Mouse (Mus musculus) embryonic stem cell, embryonic (primary cell): ENCODE measurements around the gene Fstl1.

Experiments
- CTCF ChIA-PET, 4 experiments: fragments of 300-600 bp in 2 of 4; fragments of 350-600 bp in 2 of 4; sonication (Branson Sonifier 250); formaldehyde crosslinking; loops; one replicate each; lab custom pipeline; 2022; ENCODE audit warnings: inconsistent platforms in 2 of 4; lab: Charles Lee
- POLR2A ChIA-PET, 4 experiments: fragments of 300-600 bp in 2 of 4; fragments of 350-600 bp in 2 of 4; sonication (Branson Sonifier 250); formaldehyde crosslinking; loops; one replicate each; lab custom pipeline; 2022; ENCODE audit warnings: antibody characterized with exemption in 4 of 4, inconsistent platforms in 1 of 4; lab: Charles Lee

The Fstl1 gene

GRCm38 (mm10) chr16:37845202-37845925 lies 68.7 kb downstream of the Fstl1 start:
- CTCF ChIA-PET = interaction anchor here in 1 of 4 experiments (1.1 kb wide), 1 partner anchor 163 kb away, joined by 3 read pairs; no protein-coding TSS in a partner anchor
- POLR2A ChIA-PET = interaction anchor here in 1 of 4 experiments (0.7 to 1.5 kb wide), 2 partner anchors 23 to 300 kb away, joined by 3 to 4 read pairs; partner anchors contain the start of gene Lrrc58

- CTCF ChIA-PET = no interaction called here
- POLR2A ChIA-PET = no interaction called here
These were observed 70.4 kb downstream of the Fstl1 start for GRCm38 (mm10) chr16:37847081-37847480.

GRCm38 (mm10) chr16:37851366-37851765 lies 74.7 kb downstream of the Fstl1 start:
- ChIA-PET POLR2A (no interaction called here), CTCF (no interaction called here)

GRCm38 (mm10) chr16:37853279-37853678 lies 76.6 kb downstream of the Fstl1 start:
- CTCF ChIA-PET = no interaction called here
- POLR2A ChIA-PET = interaction anchor here in 2 of 4 experiments (0.5 to 2.3 kb wide), 4 partner anchors 15 to 46 kb away, joined by 3 to 13 read pairs (median 6); partner anchors contain the start of gene Lrrc58 (in 1 of the 2)

DNA sequence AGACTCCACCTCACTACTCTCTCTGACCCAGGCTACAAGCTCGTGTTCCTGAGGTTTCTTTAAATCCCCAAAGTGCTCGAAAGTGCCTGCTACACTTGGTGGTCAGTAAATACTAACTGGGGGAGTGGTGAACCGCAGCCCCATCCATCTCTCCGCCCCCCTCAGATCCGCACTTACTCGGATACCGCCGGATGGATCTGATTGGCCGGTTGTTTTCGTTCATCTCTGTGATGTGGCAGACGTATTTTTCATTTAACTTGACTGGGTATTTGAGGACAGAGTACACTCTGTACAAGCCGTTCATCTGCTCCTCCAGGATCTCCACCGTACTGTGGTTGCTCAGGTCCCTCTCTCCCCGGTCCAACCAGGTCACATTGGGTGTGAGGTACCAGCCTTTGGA lies 77.4 kb downstream of the Fstl1 start:
- POLR2A ChIA-PET = interaction anchor here in 2 of 4 experiments (0.7 to 2.3 kb wide), 4 partner anchors 14 to 40 kb away, joined by 3 to 13 read pairs (median 4); partner anchors contain the start of gene Lrrc58 (in 2 of the 2)
- CTCF ChIA-PET = no interaction called here

DNA sequence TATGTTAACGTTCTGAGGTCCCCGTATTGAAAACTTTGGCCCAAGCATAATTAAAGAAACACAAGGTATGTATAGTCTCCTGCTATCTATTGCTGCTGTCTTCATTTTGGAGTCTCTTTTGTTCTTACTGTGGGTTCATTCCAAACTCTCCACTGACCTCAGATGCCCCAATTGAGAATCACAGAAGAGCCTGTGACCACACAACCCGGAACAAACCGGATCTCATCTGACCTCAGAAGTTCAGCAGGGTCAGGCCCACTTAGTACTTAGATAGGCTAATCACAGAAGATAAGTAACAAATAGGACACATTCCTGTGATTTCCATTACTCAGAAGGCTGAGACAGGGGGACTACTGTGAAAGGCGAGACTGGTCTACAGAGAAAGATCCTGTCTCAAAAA lies 77.9 kb downstream of the Fstl1 start:
- ChIA-PET CTCF (no interaction called here), POLR2A (no interaction called here)

DNA sequence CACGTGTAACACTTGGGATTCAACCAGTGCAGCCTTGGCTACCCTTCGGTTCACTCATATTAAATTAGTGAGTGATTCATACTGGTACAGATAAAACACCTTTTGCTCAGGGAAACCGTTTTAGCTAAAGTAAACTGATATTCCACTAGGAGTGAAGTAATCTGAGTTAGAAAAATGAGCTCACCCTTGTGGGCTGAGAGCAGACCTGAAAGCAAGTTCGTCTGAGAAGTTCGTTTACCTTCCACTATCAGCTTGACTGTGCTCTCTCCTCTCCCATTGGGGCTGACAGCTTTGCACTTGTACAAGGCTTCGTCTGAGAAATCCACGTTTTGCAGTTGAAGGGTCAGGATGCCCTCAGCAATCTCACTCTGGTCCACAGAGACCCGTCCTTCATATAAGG lies 78.9 kb downstream of the Fstl1 start:
- ChIA-PET CTCF (no interaction called here), POLR2A (interaction anchor here in 2 of 4 experiments (0.7 to 2.9 kb wide), 2 partner anchors 13 kb away, joined by 3 to 12 read pairs; partner anchors contain the start of gene Lrrc58 (in 1 of the 2))

- CTCF ChIA-PET = interaction anchor here in 1 of 4 experiments (0.6 kb wide), 1 partner anchor 21 kb away, joined by 3 read pairs; no protein-coding TSS in a partner anchor
- POLR2A ChIA-PET = interaction anchor here in 1 of 4 experiments (0.5 to 2.9 kb wide), 2 partner anchors 12 to 365 kb away, joined by 3 to 12 read pairs; partner anchors contain the start of gene Lrrc58
These were observed 79.7 kb downstream of the Fstl1 start for GRCm38 (mm10) chr16:37856327-37856726.

DNA sequence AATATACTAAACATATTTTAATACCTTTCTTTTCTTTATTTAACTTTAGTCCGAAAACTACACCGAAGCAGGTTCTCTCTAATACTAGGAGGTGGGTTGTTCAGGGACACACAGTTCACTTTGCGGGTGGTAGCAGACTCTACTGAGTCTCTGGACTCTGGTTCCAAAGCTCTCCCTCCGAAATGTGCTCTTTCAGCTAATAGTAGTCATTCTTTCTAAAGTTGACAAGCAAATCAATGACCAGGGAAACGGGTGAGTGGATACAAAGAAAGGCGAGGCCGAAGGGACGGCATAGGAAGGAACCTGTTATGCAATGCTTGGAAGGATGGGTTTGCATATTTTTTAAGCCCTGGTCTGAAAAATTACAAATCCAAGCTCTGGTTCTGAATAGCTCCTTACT lies 80.8 kb downstream of the Fstl1 start:
- ChIA-PET CTCF (interaction anchor here in 1 of 4 experiments (0.7 kb wide), 1 partner anchor 11 kb away, joined by 3 read pairs; no protein-coding TSS in a partner anchor), POLR2A (interaction anchor here in 2 of 4 experiments (0.6 to 2.9 kb wide), 3 partner anchors 10 to 130 kb away, joined by 4 to 12 read pairs (median 7); partner anchors contain the start of gene Lrrc58 (in 2 of the 2))

DNA sequence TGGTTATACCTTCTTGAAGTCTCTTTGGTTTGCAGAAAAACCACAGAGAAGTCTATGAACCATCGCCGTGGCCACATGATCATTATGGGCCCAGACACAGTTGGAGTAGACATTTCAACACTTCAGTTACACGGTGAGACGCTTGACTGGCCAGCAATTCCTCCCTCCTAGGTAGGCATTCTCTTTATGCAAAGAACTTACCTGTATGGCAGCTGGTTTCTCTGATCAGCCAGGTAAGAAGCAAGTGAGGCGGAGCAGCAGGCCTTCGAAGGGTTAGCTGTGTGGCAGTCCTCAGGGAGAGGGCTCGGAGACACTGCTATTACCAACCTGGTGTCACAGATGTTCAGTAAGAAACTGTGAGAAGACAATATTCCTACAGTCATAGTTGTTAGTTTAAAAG lies 83.5 kb downstream of the Fstl1 start:
- ChIA-PET POLR2A (interaction anchor here in 1 of 4 experiments (0.7 to 1.5 kb wide), 2 partner anchors 8 to 385 kb away, joined by 3 to 5 read pairs; partner anchors contain the start of gene Lrrc58), CTCF (no interaction called here)

DNA sequence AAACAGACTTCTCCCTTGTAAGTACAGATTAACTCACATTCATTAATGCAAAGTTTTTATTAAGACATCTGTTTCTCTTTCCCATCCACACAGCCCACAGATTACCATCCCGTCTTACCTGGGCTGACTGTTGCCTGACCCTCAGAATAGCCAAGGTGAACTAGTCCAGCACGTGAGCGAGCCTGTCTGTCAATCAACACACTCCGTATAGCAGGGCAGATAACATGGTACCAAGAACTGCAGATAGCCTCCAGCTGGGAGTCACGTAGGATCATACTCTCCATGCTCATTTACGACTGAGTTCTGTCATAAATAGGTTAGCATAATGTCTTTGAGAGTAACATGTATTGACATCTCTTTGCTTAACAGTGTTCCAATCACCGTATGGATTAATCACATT lies 84.4 kb downstream of the Fstl1 start, which contains the start of gene Gm36028:
Gm36028 (minus strand) TSS at position 118 of the 400 bp plus-strand sequence.
- CTCF ChIA-PET = no interaction called here
- POLR2A ChIA-PET = no interaction called here

GRCm38 (mm10) chr16:37863876-37864275 lies 87.2 kb downstream of the Fstl1 start:
- CTCF ChIA-PET = no interaction called here
- POLR2A ChIA-PET = no interaction called here

DNA sequence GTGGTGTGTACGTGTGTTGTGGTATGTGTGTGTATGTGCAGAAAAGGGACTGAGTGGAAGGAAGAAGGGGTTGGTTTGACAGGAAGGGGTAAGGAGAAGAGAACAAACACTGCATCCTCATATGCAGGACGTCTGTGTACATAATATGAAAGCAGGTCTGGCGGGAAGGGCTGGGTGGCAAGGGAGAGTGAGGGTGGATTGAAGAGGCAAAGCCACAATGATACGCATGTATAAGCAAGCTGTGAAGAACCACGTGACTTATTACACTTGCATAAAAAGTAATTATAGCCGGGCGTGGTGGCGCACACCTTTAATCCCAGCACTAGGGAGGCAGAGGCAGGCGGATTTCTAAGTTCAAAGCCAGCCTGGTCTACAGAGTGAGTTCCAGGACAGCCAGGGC lies 89.2 kb downstream of the Fstl1 start:
- POLR2A ChIA-PET = interaction anchor here in 2 of 4 experiments (0.5 to 3.3 kb wide), 4 partner anchors 13 to 222 kb away, joined by 4 to 10 read pairs (median 4); no protein-coding TSS in a partner anchor
- CTCF ChIA-PET = interaction anchor here in 1 of 4 experiments (0.7 kb wide), 1 partner anchor 25 kb away, joined by 3 read pairs; no protein-coding TSS in a partner anchor

DNA sequence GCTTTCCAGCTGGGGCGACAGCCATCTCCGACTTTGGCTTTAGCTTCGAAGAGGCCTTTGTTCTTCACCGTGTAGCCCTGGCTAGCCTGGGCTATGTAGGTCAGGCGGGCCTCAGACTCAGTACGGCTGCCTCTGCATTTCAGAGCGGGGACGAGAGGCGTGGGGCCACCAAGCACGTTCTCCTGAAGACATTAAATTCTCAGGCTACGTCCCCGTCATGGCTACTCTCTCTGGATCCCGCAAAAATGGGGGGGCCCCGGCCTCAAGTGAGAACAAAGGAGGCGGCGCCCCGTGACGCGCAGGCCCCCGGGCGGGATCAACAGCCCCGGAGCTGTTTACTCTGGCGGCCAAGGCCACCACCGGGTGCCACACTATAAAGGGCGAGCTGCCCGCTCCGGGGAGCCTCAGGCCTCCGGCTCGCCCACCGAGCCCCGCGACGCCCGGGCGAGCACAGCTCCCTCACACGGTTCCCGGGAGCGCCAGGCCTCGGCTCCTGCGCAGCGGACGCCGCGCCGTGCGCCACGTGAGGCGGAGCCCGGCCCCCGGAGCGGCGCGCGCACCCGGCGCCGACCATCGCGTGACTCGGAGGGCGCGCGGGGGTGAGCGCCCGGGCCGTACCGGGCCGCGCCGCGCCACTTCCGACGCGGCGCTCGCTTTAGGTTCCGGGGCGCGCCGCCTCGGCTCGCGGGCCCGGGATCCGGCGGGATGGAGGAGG lies 91.3 kb downstream of the Fstl1 start, which contains the start of gene Lrrc58:
Lrrc58 (plus strand) TSS at position 599 of the 715 bp plus-strand sequence.
- ChIA-PET POLR2A (interaction anchor here in 3 of 4 experiments (0.6 to 3.3 kb wide), 56 partner anchors 8 to 1394 kb away, joined by 3 to 25 read pairs (median 4); partner anchors contain the start of genes Gsk3b (in 2 of the 3), Gtf2e1 (in 2 of the 3), Rabl3 (in 2 of the 3) and Gpr156 (in 1 of the 3)), CTCF (interaction anchor here in 2 of 4 experiments (0.7 to 2.5 kb wide), 4 partner anchors 36 to 453 kb away, joined by 3 to 8 read pairs (median 4); no protein-coding TSS in a partner anchor)

GRCm38 (mm10) chr16:37868506-37869469 lies 92.1 kb downstream of the Fstl1 start:
- ChIA-PET CTCF (interaction anchor here (0.5 to 2.5 kb wide), 6 partner anchors 12 to 453 kb away, joined by 3 to 8 read pairs (median 4); no protein-coding TSS in a partner anchor), POLR2A (interaction anchor here (0.6 to 3.3 kb wide), 57 partner anchors 9 to 1394 kb away, joined by 3 to 25 read pairs (median 4); partner anchors contain the start of genes Gpr156 (in 1 of the 4), Gsk3b (in 1 of the 4), Gtf2e1 (in 1 of the 4) and Iqcb1 (in 1 of the 4))

GRCm38 (mm10) chr16:37869470-37870231 lies 93.0 kb downstream of the Fstl1 start:
- ChIA-PET CTCF (interaction anchor here in 3 of 4 experiments (0.5 to 2.5 kb wide), 3 partner anchors 21 to 55 kb away, joined by 4 to 8 read pairs (median 8); no protein-coding TSS in a partner anchor), POLR2A (interaction anchor here (0.6 to 2.8 kb wide), 25 partner anchors 8 to 1260 kb away, joined by 3 to 25 read pairs (median 5); partner anchors contain the start of gene Gsk3b (in 1 of the 4))
